Mouse (Mus musculus): Measurements from ENCODE around the gene Uox. TPM values are rescaled to one million over a fixed set of nuclear protein-coding genes. Genes with fewer than 3 reads are reported as not detected.

Gene Uox
- polyA plus RNA-seq, 1 experiment: 0.11 TPM

DNA sequence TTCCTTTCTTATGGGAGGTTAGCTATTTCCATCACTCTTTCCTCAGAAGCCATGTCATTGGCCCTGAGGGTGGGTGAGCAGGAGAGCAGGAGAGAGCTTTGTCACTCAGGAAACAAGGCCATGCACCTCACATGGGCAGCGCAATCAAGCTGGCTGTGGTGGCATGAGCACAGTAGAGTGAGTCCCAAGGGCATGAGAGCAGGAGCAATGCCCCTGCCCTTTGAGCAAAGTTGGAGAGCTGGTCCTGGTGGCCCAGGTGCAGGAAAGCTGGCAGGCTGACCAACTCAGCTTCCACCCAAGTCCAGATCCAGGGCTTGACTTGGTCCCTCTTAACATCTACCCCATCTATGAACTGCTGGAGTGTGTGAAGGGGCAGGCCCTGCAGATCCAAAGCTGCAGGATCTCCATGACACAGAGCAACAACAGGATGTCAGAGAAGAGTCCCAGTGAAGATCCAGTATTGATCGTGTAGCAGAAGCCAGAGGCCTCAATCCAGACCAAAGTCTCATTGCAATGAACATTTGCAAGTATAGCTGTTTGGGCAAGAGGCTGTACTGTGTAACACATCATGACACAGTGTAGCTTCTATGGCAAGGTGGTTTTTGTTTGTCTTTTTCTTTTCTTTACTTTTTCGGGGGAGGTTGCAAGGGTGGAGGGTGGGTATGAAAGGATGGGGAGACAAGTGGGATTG lies 10.0 kb downstream of the Uox start:
- WGBS: 90% methylated on average over 3 of the region's 3 CpGs
- DNase-seq (ENCODE audit: low read depth, low spot score): no peak

DNA sequence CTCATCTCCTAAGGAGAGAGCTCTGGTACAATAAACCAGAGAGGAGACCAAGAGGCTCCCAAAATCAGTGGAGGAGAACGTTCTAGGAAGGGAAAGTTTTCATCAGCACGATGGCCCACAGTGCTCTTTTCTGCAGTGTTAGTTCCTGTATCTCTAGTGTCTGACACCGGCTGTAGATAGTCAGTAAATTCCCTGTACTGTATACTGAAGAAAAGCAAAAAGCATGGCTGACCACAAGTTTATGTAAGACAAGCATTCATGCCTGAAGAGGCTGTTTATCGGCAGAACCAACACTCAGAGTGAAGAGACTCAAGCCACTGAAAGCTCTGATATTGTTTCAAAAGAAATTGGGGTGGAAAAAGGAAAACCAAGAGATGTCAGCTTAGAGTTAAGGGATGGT lies 13.3 kb downstream of the Uox start:
- DNase-seq (ENCODE audit: low read depth, low spot score): no peak
- 73% methylated on average over 4 of the region's 4 CpGs for WGBS

DNA sequence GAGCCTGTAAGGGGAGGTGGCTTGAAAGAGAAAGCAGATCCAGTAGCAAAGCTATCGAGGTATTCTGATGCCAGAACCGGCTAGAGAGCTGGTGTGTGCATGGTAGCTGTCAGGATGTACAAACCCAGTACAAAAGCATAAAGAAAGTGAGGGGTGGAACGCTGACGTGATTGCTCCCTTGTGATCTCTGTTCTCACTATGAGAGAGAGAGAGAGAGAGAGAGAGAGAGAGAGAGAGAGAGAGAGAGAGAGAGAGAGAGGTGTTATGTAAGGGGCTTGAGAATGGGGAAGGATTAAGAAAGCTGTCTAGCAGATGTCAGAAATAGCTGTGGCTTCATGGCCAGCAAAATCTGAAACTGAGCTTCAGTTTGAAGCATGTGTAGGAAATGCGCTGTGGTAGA lies 13.7 kb downstream of the Uox start:
- WGBS: 47% methylated on average over 5 of the region's 5 CpGs

DNA sequence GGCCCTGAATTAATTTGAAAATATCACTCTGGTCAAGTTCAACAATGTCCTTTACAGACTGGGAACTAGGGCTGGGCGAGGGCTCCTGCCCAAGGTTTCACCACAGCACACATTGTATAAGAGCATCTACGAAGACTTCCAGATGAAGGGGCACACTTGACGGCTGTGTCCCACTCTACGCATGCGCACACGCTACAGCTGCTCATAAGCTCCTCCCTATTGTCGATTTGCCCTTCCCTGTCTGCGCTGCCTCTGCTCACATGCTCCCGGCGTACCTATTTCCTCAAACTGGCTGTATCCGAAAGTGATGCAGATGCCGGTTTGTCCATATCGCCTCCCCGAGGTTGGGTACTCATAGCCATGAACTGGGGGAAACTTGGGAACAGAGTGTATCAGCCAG lies 16.4 kb downstream of the Uox start:
- no peak for DNase-seq (ENCODE audit: low read depth, low spot score)
- 96% methylated on average over 14 of the region's 14 CpGs for WGBS

More for the DNA sequence above, 13.7 kb downstream of the Uox start:
- no peak for DNase-seq (ENCODE audit: low read depth, low spot score)

DNA sequence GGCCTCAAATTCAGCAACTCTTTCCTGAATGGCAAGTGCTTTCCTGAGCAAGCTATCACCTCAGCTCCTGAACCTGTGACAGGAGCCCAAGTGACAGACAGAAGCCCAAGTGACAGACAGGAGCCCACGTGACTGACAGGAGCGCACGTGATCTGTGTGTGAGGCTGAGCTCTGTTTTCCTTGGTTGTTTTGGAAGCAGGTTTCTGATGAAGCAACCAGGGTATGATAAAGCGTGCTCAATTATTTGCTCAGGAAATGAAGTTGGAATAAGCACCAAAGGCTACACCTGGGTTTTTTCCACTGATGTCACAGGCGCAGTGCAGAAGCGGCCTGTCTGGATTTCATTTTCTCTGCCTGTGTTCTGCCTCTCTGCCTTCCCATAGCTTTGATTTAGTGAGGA lies 19.3 kb downstream of the Uox start:
- 81% methylated on average over 6 of the region's 6 CpGs for WGBS
- no peak for DNase-seq (ENCODE audit: low read depth, low spot score)

DNA sequence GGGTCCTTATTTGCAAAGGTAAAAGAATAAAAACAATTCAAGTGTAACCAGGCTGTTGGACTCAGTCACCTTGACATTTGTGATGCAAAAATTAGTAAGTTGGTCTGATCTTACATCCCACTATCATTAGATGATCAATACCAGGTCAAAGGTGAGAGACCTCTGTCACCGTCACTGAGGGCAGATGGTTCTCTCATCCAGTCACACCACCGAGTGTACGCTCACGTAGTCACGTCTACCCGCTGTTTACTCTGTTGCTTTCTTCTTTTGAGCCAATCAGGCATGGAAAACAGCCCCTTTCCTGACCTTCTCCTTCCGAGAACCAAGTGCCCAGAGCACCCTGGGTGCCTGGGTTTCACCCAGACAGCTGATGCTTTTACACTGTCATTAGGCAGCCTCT lies 20.9 kb downstream of the Uox start:
- WGBS: 88% methylated on average over 7 of the region's 7 CpGs
- DNase-seq (ENCODE audit: low read depth, low spot score): no peak

DNA sequence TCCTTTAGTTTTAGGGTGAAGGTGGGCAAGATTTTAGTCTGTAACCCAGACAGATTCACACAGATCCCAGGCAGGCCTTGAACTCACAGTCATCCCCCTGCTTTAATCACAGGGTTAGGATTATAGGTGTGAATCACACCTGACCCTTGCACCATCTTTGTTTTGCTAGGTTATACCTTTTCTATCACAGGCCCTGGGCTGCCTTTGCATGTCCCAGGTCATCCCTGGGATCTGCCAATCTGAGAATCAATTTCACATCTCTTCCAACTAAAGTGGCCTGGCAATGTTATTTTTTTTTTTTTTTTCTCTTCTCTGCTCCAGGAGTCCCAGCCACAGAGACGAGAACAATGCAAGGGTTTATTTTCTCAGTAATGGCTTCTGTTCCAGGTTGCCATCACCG lies 21.4 kb downstream of the Uox start:
- no peak for DNase-seq (ENCODE audit: low read depth, low spot score)
- 68% methylated on average over 2 of the region's 2 CpGs for WGBS

DNA sequence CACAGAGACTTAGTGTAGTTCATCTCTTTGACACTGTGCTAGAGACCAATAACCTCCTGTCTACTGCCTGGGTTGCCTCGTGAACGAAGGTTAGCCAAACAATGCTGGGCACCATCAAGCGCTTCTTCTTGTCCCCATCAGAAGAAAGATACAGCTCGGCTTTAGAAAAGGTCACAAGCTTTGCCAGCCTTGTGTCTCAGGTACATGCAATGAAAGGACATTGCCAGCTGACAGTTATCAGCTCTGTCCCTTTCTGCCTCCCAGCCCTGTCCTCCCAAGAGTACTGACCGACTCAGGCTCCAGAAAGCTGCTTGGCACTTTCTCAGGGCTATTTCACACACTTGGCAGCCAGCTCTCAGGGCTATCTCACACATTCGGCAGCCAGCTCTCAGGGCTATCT lies 25.2 kb downstream of the Uox start:
- 84% methylated on average over 6 of the region's 6 CpGs for WGBS
- no peak for DNase-seq (ENCODE audit: low read depth, low spot score)

DNA sequence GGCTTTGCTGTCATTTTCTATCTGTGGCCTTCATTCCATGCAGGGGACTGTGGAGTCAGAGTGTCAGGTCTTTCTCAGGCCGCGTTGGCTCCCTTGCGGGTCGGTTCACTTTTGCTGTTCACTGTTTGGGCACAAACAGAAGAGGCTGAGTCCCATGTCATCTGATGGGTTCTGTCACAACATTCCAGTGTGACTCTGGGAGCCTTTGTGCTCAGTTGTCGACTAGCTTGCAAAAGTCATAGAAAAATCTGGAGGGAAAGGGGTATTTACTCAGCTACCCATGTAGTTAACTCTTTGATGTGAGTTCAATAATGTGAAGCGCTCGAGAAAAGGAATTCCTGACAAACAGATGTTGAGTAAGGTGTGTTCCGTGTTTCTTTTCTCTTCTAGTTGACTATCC lies 26.2 kb downstream of the Uox start:
- WGBS: 85% methylated on average over 8 of the region's 8 CpGs
- DNase-seq (ENCODE audit: low read depth, low spot score): no peak

DNA sequence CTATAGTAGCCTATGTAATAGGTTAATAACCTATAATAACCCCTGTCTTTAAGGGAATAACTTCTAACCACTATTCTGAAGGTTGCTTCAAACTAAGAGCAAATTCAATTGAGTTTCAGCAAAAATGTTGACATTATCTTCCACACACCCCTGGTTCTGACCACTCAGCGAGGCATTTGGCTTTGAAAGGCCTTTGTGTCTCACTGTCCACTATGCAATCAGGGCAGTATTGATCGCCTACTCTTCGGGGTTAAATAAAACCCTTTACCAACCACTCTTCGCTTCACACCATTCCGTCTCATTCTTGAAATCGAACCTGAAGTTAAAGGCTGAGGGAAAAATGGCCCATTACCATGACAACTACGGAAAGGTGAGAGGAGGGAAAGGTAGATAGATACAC lies 26.6 kb downstream of the Uox start:
- 92% methylated on average over 7 of the region's 7 CpGs for WGBS
- no peak for DNase-seq (ENCODE audit: low read depth, low spot score)

DNA sequence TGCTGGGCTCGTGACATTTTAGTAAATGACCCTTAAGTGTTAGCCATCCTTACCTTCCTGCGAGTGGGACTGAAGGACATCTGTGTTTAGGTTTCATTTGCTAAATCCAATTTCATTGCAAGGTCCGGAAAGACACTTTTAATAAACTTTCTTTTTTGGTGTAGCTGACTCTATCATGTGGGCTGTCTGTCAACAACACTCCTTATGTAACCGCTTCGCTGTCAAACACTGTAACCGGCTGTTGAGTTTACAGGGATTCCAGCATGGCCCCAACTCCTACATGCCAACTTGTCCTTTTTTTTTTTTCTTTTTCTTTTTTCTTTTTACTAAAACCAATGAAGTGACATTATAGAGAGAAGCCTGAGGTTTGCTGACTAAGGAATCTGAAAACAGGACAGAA lies 28.2 kb downstream of the Uox start:
- WGBS: 57% methylated on average over 6 of the region's 6 CpGs
- DNase-seq (ENCODE audit: low read depth, low spot score): no peak

DNA sequence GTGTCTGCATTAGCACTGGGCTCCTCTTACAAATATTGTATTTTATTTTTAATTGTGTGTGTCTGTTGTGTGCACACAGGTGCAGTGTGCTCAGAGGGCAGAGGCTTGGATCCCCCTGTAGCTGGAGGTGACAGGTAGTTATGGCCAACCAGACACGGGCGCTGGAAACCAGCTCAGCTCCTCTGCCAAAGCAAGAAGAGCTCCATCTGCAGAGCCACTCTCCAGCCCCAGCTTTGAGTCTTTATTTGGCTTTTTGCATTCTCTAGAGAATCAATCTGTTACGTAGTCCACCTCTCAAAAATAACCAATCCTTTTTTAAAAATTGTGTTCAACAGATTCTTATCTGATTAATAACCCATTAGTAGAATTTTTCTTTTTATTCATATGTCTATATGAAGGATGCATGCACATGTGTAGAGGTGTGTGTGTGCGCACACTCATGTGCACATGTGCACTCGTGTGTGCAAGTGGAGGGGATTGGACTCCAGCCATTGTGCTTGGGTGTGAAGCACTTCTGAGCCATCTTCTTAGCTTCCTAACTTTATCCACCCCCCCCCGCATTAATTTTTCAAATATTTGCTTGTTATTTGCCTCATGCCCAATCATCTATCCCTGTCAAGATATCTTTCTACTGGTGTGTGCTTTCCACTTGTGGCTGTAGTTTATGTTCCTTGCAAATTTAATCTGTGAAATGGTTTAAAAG lies 29.1 kb downstream of the Uox start:
- no peak for DNase-seq (ENCODE audit: low read depth, low spot score)
- 84% methylated on average over 6 of the region's 6 CpGs for WGBS

DNA sequence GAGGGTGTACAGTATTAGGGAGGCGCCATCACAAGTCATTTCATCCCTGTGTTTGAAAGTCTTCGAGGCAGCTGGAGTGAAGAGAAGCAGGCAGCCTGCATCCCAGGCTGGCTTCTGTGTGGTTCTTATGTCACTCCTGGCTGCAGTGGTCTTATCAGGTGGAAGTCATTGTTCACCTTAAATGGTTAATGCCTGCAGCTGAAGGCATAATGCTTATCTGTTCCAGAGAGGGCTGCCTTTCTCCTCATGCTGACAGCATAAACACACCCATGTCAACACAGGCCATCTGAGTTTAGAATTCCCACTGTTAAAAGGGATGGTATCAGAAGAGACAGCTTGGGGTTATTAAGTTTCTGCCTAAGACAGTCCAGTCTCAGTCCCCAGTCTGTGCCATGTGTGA lies 31.0 kb downstream of the Uox start:
- 86% methylated on average over 2 of the region's 2 CpGs for WGBS
- DNase-seq (ENCODE audit: low read depth, low spot score): no peak

DNA sequence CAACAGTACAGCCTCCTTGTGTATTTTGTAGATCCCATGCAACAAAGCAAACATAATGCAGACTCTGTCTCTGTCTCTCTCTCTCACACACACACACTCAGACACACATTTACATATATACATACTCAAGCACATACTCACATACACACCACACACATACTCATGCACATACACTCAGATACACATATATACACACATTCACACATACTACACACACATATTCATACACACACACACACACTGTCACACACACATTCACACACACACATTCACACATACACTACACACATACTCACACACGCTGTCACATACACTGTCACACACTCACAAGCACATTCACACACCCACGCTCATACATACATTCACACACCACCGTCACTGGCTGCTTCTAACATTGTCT lies 32.3 kb downstream of the Uox start:
- WGBS: 94% methylated on average over 3 of the region's 3 CpGs
- no peak for DNase-seq (ENCODE audit: low read depth, low spot score)

DNA sequence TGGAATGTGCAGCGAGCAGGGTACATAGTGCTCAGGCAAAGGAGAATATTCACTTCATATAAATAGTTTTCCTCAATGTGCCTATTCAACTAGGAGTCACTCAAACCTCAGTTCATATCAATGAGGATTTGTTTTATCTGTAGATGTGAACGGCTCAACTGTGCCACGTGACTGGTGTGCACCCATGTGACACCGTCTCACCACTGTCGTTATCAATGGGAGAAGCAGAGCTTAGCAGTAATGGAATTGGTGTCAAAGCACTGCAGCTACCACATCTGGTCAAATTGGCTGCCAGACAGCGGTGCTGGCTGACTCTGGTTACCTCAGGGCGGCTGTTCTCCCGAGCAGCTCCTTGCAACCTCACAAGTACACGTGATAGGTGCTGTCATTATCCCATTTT lies 34.4 kb downstream of the Uox start:
- WGBS: 86% methylated on average over 9 of the region's 9 CpGs

DNA sequence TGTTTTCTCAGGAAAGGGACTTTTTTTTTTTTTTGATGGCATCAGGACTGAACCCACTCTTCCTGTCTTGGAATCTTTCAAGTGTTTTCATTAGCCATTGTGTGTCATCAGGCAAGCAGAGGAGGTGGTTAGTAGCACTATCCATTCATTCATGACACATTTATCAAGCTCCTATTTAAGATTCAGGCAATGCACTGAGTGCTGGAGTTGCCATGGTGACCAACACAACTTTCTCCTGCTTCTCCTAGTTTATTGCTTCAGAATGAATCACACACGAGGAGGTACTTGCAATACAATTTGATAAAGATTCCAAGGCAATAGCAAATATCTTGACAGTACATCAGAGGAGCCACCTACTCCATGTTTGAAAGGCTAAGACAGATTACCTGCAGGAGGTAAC lies 37.1 kb downstream of the Uox start:
- WGBS: 9% methylated on average over 1 of the region's 1 CpGs
- DNase-seq (ENCODE audit: low read depth, low spot score): no peak

More for the DNA sequence above, 34.4 kb downstream of the Uox start:
- no peak for DNase-seq (ENCODE audit: low read depth, low spot score)

DNA sequence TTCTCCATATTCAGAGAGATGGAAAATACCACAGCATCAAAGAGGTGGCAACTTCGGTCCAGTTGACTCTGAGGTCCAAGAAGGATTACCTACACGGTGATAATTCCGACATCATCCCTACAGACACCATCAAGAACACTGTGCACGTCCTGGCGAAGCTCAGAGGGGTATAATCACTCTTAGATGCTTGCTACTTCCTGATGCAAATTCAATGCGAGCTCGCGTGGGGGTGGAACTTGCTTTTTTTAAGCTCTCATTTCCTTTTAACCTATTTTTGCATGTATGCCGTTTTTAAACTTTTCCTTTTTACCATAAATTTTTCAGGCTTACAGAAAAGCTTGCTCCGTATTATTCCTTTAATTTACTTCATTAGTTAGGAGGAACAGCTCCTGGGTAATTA lies 40.1 kb downstream of the Uox start:
- no peak for DNase-seq (ENCODE audit: low read depth, low spot score)
- WGBS: 71% methylated on average over 10 of the region's 10 CpGs

DNA sequence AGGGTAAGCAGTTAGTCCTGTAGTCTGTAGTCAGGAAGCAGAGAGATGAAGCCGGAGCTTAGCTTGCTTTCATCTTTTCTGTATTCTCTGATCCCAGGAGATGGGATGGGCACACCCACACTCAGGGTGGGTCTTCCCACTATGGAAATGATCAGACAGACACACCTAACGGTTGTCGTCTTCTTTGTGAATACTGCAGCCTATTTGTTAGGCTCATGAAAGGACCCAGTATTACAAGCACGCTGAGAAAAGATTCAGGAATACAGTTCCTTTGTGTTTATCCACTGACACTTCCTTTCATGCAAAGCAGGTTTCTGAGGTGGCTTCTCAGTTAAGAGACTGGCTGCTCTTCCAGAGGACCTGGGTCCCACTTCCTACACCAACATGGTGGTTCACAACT lies 41.0 kb downstream of the Uox start:
- DNase-seq (ENCODE audit: low read depth, low spot score): no peak
- 82% methylated on average over 4 of the region's 4 CpGs for WGBS

DNA sequence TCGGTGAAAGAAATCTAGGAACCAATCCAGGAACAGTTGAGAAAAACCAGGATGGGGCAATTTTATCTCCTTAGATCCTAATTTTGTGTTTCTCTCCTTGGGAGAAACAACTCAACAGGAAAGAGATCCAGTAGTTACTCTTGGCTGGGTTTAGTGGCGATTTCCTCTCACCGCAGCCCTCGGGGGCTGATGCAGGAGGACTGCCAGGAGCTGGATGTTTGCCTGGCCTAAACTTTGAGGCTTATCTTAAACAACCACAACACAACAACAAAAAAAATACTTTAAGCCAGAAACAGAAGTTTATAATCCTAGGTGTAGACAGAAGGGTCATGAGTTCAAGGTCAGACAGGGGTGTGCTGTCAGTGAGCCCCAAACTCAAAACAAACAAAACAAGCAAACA lies 41.6 kb downstream of the Uox start:
- DNase-seq (ENCODE audit: low read depth, low spot score): no peak
- 73% methylated on average over 4 of the region's 4 CpGs for WGBS

DNA sequence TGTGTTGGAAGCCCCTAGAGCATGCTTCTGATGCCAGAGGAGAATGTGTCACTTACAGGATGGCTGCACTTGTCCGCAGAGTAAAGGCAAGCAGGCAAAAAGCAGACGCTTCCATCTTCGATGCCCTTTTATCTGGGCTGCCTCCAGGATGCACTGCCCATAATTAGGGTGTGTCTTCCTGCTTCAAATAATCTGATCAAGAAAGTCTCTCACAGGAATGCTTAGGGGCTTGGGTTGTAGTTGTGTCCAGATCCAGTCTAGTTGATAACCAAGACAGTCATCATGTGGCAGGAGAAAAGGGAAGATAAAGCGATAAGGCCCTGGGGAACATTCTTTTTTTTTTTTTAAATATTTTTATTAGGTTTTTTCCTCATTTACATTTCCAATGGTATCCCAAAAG lies 45.3 kb downstream of the Uox start, which contains the start of gene Dnase2b:
Gene Dnase2b (minus strand): TSS at position 101 of the 400 bp plus-strand sequence.
- no peak for DNase-seq (ENCODE audit: low read depth, low spot score)
- 95% methylated on average over 4 of the region's 4 CpGs for WGBS

DNA sequence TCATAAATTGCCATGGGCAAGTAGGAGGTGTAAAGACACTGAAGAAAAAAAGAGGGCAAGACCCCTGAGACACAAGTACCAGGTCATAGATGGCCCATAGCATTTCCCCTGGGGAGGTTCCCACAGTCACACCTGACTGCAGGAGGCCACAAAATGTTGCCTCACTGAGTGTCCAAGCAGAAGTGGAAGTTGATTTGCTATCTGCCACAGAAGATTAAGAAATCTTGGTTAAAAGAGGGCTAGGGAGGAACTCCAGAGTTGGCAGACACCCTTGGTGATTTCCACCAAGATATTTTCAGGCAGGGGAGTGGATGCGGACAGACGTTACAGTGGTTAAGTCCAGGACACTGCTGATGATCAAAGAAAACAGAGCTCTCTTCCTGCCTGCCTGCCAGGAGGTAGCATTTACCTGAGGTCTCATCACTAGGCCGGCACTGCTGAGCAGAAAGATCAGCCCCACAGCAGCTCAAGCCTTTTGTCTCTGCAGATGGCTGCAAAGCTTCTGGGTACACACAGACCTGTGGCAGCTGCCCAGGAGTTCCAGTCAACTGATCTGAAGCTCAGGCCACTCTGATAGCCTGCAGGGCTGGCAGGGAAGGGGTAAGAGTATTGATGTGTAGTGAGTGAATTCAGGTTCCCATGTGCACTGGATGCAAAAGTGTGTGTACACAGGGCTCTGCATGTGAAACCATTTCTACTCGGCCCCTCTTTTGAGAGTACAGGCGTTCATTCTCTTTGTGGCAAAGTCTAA lies 46.5 kb downstream of the Uox start:
- no peak for DNase-seq (ENCODE audit: low read depth, low spot score)
- 75% methylated on average over 5 of the region's 5 CpGs for WGBS
